Mouse (Mus musculus): ENCODE data around the gene Cilp.

GRCm38 (mm10) chr9:65283301-65283700 is 18.3 kb downstream of the Cilp start:
- TF ChIP-seq CTCF (IDR thresholded peaks at IDR 0.05; ENCODE audit: borderline replicate concordance, insufficient read depth, low read length) (no peak), POLR2A (IDR thresholded peaks at IDR 0.05; ENCODE audit: low read depth, low read length) (no peak)

Data from embryonic fibroblast, embryonic 13.5 days (primary cell).